Mouse (Mus musculus) naive thymus-derived CD4-positive, alpha-beta T cell, adult 2 months (primary cell): ENCODE measurements around the gene Leng1.

Source experiments
- DNase-seq: peaks from one replicate; pipeline ENCODE4 v3.0.0-alpha.2; 2011; ENCODE audit warnings: low read depth

Leng1 gene

DNA sequence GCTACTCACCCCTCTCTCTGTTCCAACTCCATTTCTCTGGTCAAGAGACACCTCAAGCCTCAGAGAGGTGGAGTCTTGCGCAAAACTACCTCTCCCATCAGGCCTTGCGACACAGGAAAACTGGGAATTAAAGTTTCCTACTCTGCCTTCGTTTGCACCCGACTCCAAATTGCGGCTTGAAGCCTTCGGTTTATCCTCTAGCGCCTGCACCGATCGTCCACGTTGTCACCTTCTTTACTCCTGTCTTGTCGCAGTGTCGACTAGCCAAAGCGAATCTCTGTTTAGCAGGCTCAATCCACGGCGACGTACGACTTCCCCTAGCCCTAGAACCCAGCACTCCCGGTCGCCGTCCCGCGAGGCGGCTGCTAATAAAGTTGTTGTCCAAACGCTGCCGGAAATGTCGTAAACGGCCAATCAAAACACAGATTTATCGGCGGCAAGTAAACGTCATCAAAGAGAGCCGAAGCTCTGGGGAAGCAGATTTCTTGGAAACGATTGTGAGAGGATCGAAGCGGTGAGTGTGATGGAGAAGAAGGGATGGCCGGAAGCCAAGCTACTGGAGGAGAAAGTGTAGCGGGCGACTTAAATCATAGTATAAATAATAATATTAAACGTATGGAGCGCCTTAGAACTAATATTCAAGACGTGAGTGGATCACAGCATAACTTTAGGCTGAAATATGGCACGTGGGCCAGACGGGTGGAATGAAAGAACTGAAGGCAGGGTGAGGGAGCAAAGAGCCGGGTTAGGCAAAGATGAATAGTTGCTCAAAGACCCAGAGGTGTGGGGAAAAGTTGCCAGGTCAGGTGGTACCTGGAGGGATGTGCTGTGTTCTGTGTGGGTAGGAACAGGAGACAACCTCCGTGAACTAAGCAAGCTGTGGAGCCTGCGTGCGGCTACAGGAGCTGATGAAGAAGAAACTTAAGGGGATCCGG lies 35.8 kb downstream of the Leng1 start, which contains the start of the genes Tfpt and Prpf31:
Gene Tfpt (minus strand): TSS at position 387 of the 935 bp plus-strand sequence.
Gene Prpf31 (plus strand): TSS at position 443 of the 935 bp plus-strand sequence.
- peak; percentile 93 for DNase-seq

DNA sequence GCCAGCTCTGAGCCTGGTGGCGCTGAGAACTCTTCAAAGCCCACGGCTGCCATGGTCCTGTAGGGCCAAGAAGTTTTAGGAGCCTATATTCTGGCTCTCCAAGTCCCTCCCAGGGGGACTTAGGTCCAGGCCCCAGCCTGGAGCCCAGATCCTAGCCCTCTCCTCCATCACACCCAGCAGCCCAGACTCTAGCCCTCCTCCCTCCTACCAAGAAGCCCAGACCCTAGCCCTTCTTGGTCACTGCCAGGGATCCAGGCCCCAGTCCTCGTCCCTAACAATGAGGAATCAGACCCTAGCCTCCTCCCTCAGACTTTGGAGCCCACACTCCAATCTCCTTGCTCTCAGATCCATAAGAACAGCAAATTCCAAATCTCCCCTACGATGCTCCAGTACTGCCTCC lies 36.6 kb downstream of the Leng1 start:
- no peak for DNase-seq

DNA sequence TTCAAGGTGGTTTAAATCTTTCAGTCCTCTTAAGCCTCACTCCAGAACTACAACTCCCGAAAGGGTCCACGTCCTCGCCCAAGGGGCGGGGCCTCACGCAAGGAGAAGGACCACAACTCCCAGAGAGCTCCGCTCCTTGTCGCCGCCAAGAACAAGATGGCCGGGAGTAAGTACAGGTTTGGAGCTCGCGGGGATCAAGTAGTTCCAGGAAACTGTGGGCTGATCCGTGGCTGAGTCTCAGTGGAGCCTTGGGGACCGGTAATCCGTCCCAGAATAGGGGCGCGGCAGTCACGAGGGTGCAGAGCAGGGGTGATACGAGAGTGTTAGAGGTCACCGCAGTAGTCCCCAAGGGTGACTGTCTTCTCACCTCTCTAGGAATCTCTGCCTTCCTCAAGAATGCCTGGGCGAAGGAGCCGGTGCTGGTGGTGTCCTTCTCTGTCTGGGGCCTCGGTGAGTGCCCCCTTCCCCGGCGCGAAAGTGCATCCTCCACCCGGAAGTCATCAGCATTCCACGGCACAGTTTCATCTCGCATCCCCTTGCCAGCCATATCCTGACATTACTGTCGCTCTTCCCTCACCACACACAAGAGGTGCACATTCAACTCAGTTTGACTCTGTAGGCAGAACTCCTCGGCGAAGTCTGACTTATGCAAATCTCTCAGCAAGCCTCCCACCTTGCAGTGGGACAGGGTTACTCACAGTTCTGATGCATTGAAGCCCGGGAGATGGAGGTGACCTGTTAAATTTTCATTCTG lies 48.2 kb downstream of the Leng1 start, which contains the start of gene Ndufa3:
Gene Ndufa3 (plus strand): TSS at position 132 of the 754 bp plus-strand sequence.
- peak; percentile 95 for DNase-seq

DNA sequence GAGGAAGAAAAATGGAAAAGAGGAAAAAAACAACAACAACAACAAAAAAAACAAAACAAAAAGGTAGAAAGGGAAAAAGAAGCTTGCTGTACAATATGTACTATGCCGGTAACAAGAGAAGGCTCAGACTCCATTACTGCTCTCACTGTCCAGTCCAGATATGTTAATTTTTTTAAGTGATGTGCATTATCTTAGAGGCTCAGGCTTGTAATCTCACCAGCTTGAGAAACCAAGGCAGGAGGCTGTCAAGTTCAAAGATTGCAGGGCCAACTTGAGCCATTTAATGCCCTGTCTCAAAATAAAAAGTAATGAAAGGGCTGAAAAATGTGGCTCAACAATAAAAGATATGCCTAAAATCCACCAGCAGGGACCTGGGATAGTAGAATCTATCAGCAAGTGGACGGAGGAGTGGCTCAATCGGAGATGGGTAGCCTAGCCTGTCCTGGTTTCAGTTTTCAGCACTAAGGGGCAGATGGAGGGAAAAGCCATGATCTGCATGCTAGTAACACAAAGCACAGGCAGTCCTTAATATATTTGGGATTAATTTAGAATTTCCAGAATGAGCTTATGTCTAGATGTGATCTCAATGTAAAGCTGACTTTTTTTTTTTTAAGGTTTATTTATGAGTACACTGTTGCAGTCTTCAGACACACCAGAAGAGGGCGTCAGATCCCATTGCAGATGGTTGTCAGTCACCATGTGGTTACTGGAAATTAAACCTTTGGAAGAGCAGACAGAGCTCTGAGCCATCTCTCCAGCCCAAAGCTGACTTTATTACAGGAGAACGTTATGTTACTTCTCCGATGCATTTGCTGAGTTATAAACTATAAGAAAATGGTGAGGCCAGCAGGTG lies 49.0 kb downstream of the Leng1 start:
- DNase-seq, result no peak

DNA sequence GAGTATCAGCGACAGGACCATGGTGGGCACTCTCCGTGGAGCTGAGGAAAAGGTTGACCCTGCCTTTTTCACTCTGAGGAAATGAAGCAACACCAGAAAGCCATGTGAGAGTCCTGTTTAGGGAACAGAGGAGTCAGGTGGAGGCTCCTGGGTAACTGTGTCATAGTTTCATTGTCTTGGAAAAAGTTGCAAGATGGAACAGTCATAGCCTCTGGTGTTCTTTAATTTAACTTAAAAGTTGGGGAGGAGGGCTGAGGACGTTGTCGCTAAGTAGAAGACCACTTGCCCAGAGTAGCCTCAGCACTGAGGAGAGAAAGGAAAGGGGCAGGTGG lies 49.6 kb downstream of the Leng1 start, which contains the start of gene Oscar:
Gene Oscar (minus strand): TSS at position 101 of the 332 bp plus-strand sequence.
- no peak for DNase-seq

DNA sequence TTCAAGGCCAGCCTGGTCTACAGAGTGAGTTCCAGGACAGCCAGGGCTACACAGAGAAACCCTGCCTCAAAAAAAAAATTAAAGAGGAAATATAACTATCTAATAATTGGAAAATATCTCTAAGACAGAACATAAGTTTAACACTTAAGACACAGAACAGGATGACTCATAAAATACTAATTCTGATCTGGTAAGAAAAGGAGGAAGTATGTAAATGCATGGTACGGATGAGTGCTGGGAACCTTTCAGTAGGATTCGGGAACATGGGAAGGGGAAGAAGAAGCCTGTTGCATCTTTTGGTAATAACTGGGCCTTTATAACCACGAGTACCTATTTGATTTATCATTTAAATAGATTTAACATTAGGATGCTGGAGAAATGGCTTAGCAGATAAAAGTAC lies 51.6 kb downstream of the Leng1 start:
- DNase-seq, result no peak

DNA sequence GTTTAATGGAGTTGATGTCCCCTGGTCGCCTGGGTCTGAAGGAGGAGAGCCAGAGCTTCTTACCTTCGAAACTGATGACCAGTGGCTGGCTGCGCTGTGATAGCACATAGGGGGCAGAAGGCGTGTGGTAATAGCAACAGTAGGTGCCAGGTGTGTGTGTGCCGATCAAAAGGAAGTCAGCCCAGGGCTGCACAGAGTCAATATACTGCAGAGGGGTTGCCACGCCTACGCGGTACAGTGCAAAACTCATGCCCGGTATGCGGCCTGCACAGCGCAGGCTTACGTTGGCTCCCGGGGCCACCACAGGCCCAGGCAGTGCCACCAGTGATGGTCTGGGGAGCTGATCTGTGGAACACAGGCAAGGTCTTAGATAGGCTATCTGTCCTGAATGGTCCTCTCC lies 54.6 kb downstream of the Leng1 start:
- no peak for DNase-seq

DNA sequence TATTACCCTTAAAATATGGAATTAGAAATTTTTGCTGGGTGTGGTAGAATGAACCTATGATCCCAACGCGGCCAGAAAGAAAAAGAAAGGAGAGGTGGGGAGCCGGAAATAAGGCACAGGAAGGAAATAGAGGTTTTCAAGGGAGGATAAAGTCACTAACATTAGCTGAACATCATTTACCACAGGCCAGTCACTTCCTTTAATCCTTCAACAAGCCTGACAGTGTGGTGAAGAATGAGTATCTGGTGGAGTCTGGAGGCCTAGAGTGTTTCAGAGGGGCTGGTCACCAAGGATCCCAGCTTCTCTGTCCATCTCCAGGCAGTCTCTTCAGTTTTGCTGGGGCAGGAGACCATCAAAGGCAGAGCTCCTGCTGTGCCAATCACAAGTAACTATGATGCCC lies 55.2 kb downstream of the Leng1 start:
- DNase-seq, result no peak
